Mouse (Mus musculus): Measurements from ENCODE around the gene Mdga2. TPM values are rescaled to one million over a fixed set of nuclear protein-coding genes. Genes with fewer than 3 reads are reported as not detected.

Gene Mdga2
- polyA plus RNA-seq, 1 experiment from 2014 or later, result 25.0 TPM

- H3K9me3 ChIP-seq, result no peaks in the 10 kb centered on the region
- H3K27me3 ChIP-seq, result no peaks in the 10 kb centered on the region
- no peak for ATAC-seq (replicated peaks)
- H3K4me1 ChIP-seq, result no peaks in the 10 kb centered on the region
- 16% methylated on average over 3 of the region's 3 CpGs for WGBS
- no peaks in the 10 kb centered on the region for H3K36me3 ChIP-seq
- no peak overlapping the region for H3K27ac ChIP-seq (replicated peaks)
- no peak overlapping the region for H3K4me2 ChIP-seq (replicated peaks)
- H3K9ac ChIP-seq (replicated peaks), result no peak overlapping the region
- no peak overlapping the region for H3K4me3 ChIP-seq
Observed at GRCm38 (mm10) chr12:66853167-66853566, 369.2 kb downstream of the Mdga2 start.

DNA sequence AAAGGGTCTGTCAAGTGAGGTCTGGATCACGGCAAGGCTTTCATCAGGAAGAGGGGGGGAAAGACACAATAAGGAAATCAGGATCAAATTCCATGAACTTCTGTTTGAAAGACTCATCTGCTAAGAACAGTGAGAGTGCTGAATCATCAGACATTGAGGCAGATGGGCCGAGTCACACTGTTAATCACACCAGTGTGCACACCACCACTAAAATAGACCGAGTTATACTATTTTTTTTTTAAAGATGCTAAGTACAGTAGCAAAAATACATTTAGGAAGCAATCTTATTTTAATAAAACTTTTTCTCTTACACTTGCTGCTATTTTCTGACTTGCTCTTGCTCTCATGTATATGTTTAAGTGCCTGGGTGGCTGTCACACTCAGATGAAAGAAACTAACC, 382.0 kb downstream of the Mdga2 start:
- ATAC-seq (replicated peaks), result no peak
- Histone ChIP-seq H3K4me1 (no peaks in the 10 kb centered on the region), H3K27me3 (no peaks in the 10 kb centered on the region), H3K4me2 (replicated peaks) (no peak overlapping the region), H3K9ac (replicated peaks) (no peak overlapping the region), H3K27ac (replicated peaks) (no peak overlapping the region), H3K4me3 (no peak overlapping the region), H3K36me3 (no peaks in the 10 kb centered on the region), H3K9me3 (no peaks in the 10 kb centered on the region)
- 61% methylated on average over 3 of the region's 3 CpGs for WGBS

DNA sequence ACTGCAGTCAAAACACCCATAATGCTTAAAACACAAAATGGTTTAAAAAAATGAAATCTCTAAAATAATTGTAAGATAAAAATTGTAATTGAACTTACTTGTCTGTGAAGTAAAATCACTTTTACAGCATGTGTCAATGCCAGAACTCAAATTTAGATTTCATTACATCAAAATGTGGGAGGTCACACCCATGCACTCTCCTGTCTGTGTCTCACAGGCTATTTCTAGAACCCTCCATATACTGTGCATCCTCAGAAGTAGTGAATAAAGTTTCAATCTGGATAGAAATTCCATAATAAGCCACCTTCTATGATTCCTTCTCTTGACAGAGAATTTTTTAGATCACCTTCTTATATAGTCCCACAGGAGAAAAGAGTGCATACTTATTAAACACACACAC, 466.7 kb downstream of the Mdga2 start:
- ATAC-seq (replicated peaks), result no peak
- Histone ChIP-seq H3K27me3 (no peaks in the 10 kb centered on the region), H3K4me2 (replicated peaks) (no peak overlapping the region), H3K4me3 (no peak overlapping the region), H3K27ac (replicated peaks) (no peak overlapping the region), H3K9ac (replicated peaks) (no peak overlapping the region), H3K9me3 (no peaks in the 10 kb centered on the region), H3K4me1 (no peaks in the 10 kb centered on the region), H3K36me3 (no peaks in the 10 kb centered on the region)

DNA sequence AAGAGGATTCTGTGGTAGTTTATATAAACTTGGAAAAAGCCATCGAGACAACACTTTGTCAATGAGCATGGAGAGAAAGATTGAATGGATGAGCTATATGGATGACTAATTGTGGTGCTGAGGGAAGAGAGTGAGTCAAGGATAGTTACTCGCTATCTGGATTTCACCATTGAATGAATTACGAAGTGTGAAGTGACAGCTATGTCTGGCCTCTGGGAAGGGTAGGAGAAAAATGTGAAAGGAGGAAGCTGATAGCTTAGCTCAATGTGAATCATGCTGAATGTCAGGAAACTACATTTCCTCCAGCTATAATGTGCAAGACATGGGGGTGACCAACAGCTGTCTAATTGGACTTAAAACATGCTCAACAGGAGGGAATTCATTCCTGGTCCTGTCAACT, 487.8 kb downstream of the Mdga2 start:
- Histone ChIP-seq H3K4me1 (no peaks in the 10 kb centered on the region), H3K27me3 (no peaks in the 10 kb centered on the region), H3K9me3 (no peaks in the 10 kb centered on the region), H3K36me3 (no peaks in the 10 kb centered on the region), H3K4me2 (replicated peaks) (no peak overlapping the region), H3K4me3 (no peak overlapping the region), H3K27ac (replicated peaks) (no peak overlapping the region), H3K9ac (replicated peaks) (no peak overlapping the region)
- ATAC-seq (replicated peaks), result no peak
- 85% methylated on average over 3 of the region's 3 CpGs for WGBS

DNA sequence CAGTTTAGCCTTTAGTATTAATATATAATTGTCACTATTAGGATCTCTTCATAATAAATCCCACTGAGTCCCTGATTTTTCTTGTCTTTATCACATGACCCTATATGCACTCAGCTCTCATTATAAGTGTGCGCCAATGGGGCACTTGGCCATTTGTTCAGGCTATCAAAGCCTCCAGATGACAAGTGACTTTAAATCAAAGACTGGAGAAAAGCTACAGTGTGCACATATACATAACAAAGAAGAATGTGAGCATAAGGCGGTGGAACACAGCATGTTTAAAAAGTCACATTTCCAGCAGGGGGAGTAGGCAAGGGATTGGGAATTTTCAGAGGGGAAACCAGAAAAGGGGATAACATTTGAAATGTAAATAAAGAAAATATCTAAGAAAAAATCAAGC, 497.9 kb downstream of the Mdga2 start:
- Histone ChIP-seq H3K4me2 (replicated peaks) (no peak overlapping the region), H3K9ac (replicated peaks) (no peak overlapping the region), H3K27me3 (no peaks in the 10 kb centered on the region), H3K9me3 (no peaks in the 10 kb centered on the region), H3K4me1 (no peaks in the 10 kb centered on the region), H3K4me3 (no peak overlapping the region), H3K27ac (replicated peaks) (no peak overlapping the region), H3K36me3 (no peaks in the 10 kb centered on the region)
- WGBS, result 32% methylated on average over 2 of the region's 2 CpGs
- ATAC-seq (replicated peaks), result 0 out of 2 replicates have a peak, but pooled peaks have one; percentile 51

GRCm38 (mm10) chr12:66708334-66708733, 514.0 kb downstream of the Mdga2 start:
- H3K9me3 ChIP-seq, result no peaks in the 10 kb centered on the region
- WGBS, result 78% methylated on average over 10 of the region's 10 CpGs
- no peaks in the 10 kb centered on the region for H3K27me3 ChIP-seq
- H3K9ac ChIP-seq (replicated peaks), result no peak overlapping the region
- H3K4me3 ChIP-seq, result no peak overlapping the region
- H3K4me2 ChIP-seq (replicated peaks), result no peak overlapping the region
- ATAC-seq (replicated peaks), result no peak
- no peaks in the 10 kb centered on the region for H3K36me3 ChIP-seq
- no peak overlapping the region for H3K27ac ChIP-seq (replicated peaks)
- H3K4me1 ChIP-seq, result no peaks in the 10 kb centered on the region

DNA sequence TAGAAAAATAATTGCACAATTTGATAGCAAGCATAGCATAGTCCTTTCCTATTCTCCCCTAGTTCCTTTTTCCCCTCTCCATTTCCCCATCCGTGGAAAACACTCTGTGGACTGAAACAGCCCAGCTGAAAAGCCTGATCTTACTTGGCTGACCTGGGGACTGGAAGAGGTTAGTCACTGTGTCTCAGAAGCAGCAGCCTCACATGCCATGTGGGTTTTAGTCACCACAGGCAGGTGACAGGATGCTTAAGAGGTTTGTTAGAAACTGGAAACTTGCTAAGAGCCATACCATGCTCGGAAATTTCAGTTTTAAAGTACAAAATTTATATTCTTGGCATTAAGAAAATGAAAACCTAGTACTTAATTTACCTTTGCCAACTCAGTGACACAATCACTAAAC, 514.9 kb downstream of the Mdga2 start:
- Histone ChIP-seq H3K4me2 (replicated peaks) (no peak overlapping the region), H3K27me3 (no peaks in the 10 kb centered on the region), H3K36me3 (no peaks in the 10 kb centered on the region), H3K9me3 (no peaks in the 10 kb centered on the region), H3K4me1 (no peaks in the 10 kb centered on the region), H3K9ac (replicated peaks) (no peak overlapping the region), H3K4me3 (no peak overlapping the region), H3K27ac (replicated peaks) (no peak overlapping the region)
- 35% methylated on average over 2 of the region's 2 CpGs for WGBS
- ATAC-seq (replicated peaks), result no peak

GRCm38 (mm10) chr12:66705015-66705414, 517.3 kb downstream of the Mdga2 start:
- Histone ChIP-seq H3K9ac (replicated peaks) (no peak overlapping the region), H3K4me3 (no peak overlapping the region), H3K4me2 (replicated peaks) (no peak overlapping the region), H3K27ac (replicated peaks) (no peak overlapping the region), H3K27me3 (no peaks in the 10 kb centered on the region), H3K4me1 (no peaks in the 10 kb centered on the region), H3K9me3 (no peaks in the 10 kb centered on the region), H3K36me3 (no peaks in the 10 kb centered on the region)
- ATAC-seq (replicated peaks), result no peak

DNA sequence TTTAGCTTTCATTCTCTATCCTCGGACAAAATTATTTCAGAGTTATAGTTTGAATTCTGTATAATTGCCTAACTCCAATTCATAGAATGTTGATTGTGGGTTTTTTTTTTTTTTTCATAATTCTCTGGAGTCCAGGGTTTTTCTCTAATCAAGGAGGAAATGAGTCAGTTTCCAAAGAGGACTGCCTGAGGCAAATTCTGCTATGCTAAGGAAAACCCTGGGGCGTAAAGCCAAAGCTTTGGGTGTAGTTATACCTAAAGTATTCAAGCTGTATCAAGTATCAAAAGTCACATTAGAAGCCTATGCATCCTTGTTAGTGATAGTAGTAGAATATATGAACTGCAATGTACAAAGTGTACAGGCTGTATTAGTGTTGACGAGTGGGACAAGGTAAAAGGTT, 519.6 kb downstream of the Mdga2 start:
- WGBS, result 91% methylated on average over 3 of the region's 3 CpGs
- Histone ChIP-seq H3K27me3 (no peaks in the 10 kb centered on the region), H3K9me3 (no peaks in the 10 kb centered on the region), H3K27ac (replicated peaks) (no peak overlapping the region), H3K4me1 (no peaks in the 10 kb centered on the region), H3K4me2 (replicated peaks) (no peak overlapping the region), H3K9ac (replicated peaks) (no peak overlapping the region), H3K4me3 (no peak overlapping the region), H3K36me3 (no peaks in the 10 kb centered on the region)
- no peak for ATAC-seq (replicated peaks)

- no peak overlapping the region for H3K9ac ChIP-seq (replicated peaks)
- no peaks in the 10 kb centered on the region for H3K9me3 ChIP-seq
- no peak overlapping the region for H3K27ac ChIP-seq (replicated peaks)
- no peak overlapping the region for H3K4me3 ChIP-seq
- H3K27me3 ChIP-seq, result no peaks in the 10 kb centered on the region
- H3K36me3 ChIP-seq, result no peaks in the 10 kb centered on the region
- WGBS, result 70% methylated on average over 3 of the region's 3 CpGs
- H3K4me1 ChIP-seq, result no peaks in the 10 kb centered on the region
- no peak for ATAC-seq (replicated peaks)
- H3K4me2 ChIP-seq (replicated peaks), result no peak overlapping the region
Observed at GRCm38 (mm10) chr12:66679558-66679957, 542.8 kb downstream of the Mdga2 start.

DNA sequence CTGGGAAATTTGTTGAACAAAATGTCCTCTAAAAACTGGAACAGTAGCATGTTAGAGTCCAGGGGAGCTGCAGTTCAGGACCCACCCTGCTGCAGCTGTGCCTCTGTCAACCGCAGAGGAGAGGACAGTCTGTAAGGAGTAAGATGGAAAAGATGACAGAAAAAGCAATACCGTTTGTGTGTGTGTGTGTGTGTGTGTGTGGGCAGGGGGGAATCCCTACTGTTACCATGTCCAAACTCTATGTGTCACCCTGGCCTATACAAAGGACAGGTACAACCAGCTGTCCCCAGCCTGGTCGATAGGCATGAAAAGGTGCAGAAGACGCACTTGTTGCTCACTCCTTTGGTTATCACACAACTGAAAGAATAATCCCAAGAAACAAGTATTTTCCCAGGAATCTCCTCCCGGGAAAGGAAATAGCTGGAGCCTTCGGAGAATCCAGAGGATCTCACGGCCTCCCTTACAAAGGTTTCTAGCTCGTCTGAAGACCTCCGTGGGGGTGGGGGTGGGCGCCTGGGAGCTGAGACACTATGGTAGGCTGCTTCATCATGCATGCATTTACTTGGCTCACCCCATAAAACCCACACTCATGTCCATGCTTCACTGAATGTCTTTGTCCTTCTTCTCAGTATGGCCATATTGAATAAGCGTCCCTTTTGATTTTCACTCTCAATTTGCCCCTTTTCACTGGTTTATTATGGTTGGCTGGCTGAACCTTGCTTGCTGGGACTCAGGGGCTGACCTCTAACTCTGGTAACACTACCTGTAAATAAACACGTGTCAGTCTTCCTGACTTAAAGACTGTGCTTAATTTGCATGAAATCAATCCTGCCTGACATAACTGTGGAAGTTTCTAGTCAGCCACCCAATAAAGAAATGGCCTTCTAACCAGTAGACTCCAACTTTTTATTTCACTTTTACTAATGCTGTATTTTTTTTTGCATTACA, 573.5 kb downstream of the Mdga2 start:
- H3K9me3 ChIP-seq, result no peaks in the 10 kb centered on the region
- 0 out of 2 replicates have a peak, but pooled peaks have one; percentile 60 for ATAC-seq (replicated peaks)
- no peak overlapping the region for H3K27ac ChIP-seq (replicated peaks)
- no peak overlapping the region for H3K4me3 ChIP-seq
- H3K9ac ChIP-seq (replicated peaks), result no peak overlapping the region
- no peak overlapping the region for H3K4me2 ChIP-seq (replicated peaks)
- H3K27me3 ChIP-seq, result no peaks in the 10 kb centered on the region
- 47% methylated on average over 12 of the region's 12 CpGs for WGBS
- no peaks in the 10 kb centered on the region for H3K4me1 ChIP-seq
- no peaks in the 10 kb centered on the region for H3K36me3 ChIP-seq

DNA sequence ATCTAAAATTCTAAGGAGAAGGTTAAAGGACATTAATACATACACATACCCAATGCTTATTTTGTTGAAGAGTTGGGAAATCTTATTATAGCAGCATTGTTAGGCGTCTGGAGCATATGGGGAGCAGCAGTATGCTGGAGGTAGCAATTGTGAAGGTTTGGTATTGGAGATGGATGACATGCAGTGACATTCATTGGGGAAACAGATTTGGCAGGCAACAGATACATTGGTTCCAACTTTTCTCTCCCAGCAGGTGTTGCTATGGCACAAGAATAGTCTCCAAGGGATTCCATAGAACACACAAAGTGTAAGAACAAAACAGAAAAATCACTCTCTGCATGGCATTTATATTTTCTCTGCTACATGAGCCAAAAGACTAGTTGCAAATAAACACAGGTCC, 581.9 kb downstream of the Mdga2 start:
- Histone ChIP-seq H3K9ac (replicated peaks) (no peak overlapping the region), H3K4me1 (0 out of 2 replicates have a peak, but pooled peaks cover 4% of the 10 kb centered on the region), H3K36me3 (no peaks in the 10 kb centered on the region), H3K4me3 (no peak overlapping the region), H3K4me2 (replicated peaks) (no peak overlapping the region), H3K9me3 (no peaks in the 10 kb centered on the region), H3K27ac (replicated peaks) (no peak overlapping the region), H3K27me3 (no peaks in the 10 kb centered on the region)
- ATAC-seq (replicated peaks), result peak; percentile 76
- WGBS, result 33% methylated on average over 1 of the region's 1 CpGs

DNA sequence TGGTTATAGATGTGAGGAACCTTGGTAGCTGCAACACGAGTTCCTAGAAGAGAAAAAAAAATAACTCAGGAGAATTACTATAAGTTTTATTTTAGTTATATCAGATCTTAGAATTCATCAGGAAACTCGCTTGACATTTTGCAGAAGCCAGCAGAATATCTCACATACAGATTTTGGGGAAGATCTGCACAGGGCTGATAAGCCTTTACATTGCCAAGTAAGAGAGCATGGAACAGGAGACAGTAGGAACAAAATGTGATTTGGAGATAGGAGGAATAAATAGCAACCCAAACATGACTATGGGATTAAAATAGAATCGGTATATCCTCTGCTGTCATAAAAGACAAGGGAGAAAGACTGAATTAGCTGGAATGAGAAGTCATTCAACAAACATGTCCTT, 602.4 kb downstream of the Mdga2 start:
- ATAC-seq (replicated peaks), result no peak
- Histone ChIP-seq H3K27me3 (no peaks in the 10 kb centered on the region), H3K9ac (replicated peaks) (no peak overlapping the region), H3K36me3 (no peaks in the 10 kb centered on the region), H3K9me3 (no peaks in the 10 kb centered on the region), H3K4me1 (no peaks in the 10 kb centered on the region), H3K27ac (replicated peaks) (no peak overlapping the region), H3K4me2 (replicated peaks) (no peak overlapping the region), H3K4me3 (no peak overlapping the region)
- 87% methylated on average over 3 of the region's 3 CpGs for WGBS
